Mouse (Mus musculus) left cerebral cortex, adult 8-10 months (tissue): ENCODE measurements around the gene Efcab5. TPM values are rescaled to one million over a fixed set of nuclear protein-coding genes. Genes with fewer than 3 reads are reported as not detected.
"Not testable (repeated sequence)": the region's sequence is repeated elsewhere in the genome, so short reads cannot be mapped to it uniquely, and the experiment has no call there.

ENCODE experiments used
- DNase-seq, 2 experiments: peaks; one replicate each; pipeline ENCODE4 v3.0.0; 2022; ENCODE audit warnings: low spot score in 2 of 2
- total RNA-seq, 4 experiments: library from RNA; stranded (reverse); gene quantifications; 2 replicates each; pipeline ENCODE4 v1.2.4; 2022

The Efcab5 gene
- total RNA-seq, 4 experiments from 2014 or later: 2.8 to 4.3 (median 4.1) TPM

- no peak for DNase-seq
Measured at GRCm38 (mm10) chr11:77096991-77097390, 91.8 kb downstream of the Efcab5 start.

- no peak for DNase-seq
Measured at GRCm38 (mm10) chr11:77096581-77096980, 92.2 kb downstream of the Efcab5 start.

GRCm38 (mm10) chr11:77095206-77095605 lies 93.6 kb downstream of the Efcab5 start:
- DNase-seq: no peak

DNA sequence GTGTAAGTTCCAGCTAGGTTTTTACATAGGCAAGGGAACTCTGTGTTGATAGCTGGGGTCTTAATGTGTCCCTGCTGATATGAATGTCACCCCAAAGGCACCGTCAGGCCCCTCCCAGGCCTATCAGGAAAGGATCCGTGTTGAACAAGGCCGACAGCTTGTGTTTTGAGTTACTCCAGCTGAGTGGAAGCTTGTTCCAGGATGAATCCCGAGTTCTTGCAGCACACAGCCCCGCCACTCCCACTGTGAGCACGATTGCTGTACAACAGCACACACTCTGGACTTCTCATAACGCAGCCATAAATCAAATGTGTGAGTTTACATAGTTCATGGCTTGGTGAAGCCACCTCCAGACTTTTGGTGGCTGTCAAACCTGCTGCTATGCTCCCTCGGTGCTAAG lies 94.6 kb downstream of the Efcab5 start:
- DNase-seq: no peak

DNA sequence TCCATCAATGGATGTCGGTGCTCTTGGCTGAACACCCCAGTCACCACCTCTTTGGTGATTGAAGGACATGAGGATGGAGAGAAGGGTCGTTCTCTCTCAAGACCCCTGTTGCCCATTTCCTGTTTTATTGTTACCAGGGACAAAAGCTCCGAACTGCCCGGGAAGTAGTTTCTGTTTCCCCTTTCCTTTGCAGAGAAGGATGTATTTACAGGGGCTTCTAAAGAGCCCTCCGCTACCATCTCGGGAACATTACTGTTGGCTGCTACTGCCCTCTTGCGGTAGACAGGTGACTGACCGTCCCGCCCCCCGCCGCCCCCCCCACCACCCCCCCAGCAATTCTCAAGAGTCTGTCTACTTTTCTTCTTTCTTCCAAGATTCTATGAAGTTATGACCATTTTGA lies 95.6 kb downstream of the Efcab5 start:
- peak in 1 of 2 experiments; percentile 4 for DNase-seq

DNA sequence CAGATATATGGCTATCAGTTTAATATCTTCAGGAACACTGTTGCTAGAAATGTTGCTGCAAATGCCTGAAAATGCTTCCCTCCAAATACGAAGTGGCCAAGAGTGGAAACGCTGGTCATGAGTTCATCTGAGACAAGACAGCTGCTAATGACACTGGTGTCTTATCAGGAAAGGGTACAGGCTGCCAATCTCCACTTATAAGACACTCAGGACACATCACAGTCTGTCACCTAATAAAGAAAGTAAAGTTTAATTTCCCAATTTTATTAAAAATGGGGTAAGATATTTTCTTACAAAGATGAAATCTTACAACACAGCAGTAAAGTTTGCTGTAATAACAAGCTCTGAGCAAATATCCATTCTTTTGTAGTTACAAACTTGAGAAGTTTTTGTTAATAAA lies 99.6 kb downstream of the Efcab5 start:
- no peak for DNase-seq

DNA sequence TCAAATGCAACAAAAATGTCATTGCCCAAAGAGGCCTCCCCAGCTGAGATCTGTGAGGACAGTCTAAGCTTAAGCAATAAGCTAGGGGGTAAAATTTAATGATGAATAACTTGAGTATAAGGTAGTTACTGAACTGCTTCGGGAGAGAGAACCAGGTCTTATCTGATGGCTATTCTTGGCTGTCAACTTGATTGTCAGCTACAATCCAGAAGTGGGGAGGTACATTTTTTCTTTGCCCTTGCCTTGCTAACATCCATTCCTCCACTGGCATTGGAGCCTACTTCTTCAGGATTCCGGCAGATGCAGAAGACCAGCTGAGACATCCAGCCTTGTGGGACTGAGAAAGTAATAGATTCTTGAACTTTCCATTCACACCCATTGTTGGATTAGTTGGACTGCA lies 101.8 kb downstream of the Efcab5 start:
- no peak for DNase-seq

GRCm38 (mm10) chr11:77084001-77084682 lies 104.6 kb downstream of the Efcab5 start:
- DNase-seq: no peak

DNA sequence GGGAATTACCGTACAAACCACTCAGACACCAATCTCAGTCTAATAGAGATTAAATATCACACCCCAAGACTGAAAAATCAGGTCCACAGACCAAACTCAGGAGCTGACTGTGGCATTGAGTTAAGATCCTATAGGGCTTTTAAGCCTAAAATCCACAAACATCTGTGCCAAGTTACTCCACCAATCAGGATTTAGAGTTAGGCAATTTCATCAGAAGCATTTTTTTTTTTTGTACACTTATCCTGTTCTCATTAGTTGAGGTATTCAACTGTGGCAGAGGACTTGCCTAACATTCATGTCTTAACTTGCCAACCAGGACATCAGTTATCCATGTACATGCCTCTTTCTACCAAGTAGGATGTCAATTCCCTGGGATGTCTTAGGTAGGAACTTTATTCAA lies 109.4 kb downstream of the Efcab5 start:
- no peak for DNase-seq

DNA sequence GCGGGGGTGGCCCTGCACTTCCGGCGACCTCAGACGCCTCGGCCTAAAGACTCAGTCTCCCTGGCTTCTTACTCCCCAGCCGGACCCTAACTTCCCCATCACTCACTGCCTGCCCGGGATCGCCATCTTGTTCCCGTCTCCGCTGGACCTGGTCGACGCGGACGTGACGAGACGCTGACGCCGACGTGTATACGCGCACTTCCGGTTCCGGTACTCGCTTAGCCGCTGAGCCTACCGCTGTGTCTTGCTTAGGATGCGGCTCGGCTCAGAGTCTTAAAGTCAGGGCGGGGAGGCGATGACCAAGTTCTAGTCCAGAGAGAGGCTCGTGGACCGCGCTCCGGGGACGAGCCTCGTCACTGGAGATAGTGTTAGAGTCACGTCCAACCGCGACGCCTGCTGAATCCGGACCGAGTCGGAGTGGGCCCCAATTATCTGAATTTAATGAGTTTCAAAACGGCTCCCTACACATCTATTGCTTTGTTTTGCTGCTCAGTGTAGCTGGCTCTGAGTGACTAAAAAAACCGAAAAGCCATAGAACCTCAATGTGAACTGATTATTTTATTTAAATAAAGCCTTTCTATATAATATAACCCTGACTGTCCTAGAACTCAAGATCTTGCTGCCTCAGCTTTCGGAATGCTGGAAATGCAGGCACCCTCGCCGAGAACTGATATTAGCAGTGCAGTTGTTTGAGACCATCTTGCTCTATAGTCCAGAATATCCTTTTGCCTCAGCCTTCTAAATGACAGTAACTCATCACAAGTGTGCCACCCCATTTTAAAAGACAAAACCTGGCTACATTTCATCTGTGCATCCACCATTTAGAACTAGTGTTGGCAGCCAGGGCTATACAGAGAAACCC lies 110.3 kb downstream of the Efcab5 start, which contains the start of gene Nsrp1:
Gene Nsrp1, minus strand, starts transcription at position 163 of the 862 bp plus-strand sequence.
- peak; percentile 80 to 87 for DNase-seq

- no peak for DNase-seq
Measured at GRCm38 (mm10) chr11:77077792-77078191, 111.0 kb downstream of the Efcab5 start.

DNA sequence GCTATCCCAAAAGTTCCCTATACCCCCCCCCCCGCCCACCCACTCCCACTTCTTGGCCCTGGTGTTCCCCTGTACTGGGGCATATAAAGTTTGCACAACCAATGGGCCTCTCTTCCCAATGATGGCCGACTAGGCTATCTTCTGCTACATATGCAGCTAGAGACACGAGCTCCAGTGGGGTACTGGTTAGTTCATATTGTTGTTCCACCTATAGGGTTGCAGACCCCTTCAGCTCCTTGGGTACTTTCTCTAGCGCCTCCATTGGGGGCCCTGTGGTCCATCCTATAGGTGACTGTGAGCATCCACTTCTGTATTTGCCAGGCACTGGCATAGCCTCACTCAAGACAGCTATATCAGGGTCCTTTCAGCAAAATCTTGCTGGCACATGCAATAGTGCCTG lies 111.4 kb downstream of the Efcab5 start:
- DNase-seq: not testable (repeated sequence)

DNA sequence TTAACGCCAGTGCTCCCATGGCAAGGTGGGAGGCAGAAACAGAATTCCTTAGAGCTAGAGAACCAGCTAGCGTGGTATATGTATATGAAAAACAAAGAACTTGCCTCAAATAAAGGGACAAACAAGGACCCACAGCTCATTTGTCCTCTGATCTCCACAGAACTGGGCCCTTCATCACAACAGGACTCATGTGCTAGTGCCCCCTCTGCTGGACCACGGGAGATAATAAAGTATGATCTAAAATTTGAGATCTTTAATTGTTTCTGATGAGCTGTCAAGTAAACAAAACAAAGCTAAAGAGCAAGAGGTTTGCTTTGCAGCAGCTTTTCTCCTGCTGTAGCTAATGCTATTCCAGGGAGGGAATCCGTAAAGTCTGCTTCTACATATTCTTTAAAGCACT lies 118.0 kb downstream of the Efcab5 start:
- no peak for DNase-seq

GRCm38 (mm10) chr11:77068825-77069224 lies 119.9 kb downstream of the Efcab5 start:
- DNase-seq: no peak

DNA sequence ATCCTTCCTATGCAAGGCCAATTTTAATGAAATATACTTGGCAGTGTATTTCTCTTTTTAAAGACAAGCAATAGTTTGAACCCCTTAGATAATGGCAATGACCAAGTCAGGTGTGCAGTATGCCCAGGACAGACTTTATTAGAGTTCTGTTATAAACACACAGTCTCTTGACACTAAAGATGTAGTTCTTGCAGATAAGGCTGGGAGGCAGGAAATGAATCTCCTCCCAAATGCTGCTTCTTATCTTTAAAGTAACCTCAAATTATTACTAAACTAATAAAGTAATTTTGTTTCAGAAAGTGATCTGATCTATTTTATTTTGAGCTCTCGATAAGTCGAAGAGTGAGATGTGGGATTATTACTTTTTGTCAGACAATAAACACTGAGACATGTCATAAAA lies 125.4 kb downstream of the Efcab5 start:
- DNase-seq: no peak

GRCm38 (mm10) chr11:77061951-77062350 lies 126.8 kb downstream of the Efcab5 start:
- no peak for DNase-seq

- no peak for DNase-seq
Measured at GRCm38 (mm10) chr11:77042816-77043215, 146.0 kb downstream of the Efcab5 start.

GRCm38 (mm10) chr11:77041891-77042290 lies 146.9 kb downstream of the Efcab5 start:
- no peak for DNase-seq
